Mouse (Mus musculus) splenic B cell, adult 2 months (primary cell): ENCODE measurements at regions not wholly inside any gene's neighbourhood (a gene's known extent, or its start where the extent isn't known, plus 50 kb on each side); places are given as distances from the start of the nearest gene placed in this dataset.

Experiments
- DNase-seq: peaks from one replicate; pipeline ENCODE4 v3.0.0-alpha.2; 2011; ENCODE audit warnings: low read depth, low spot score
- H3K27me3 ChIP-seq: 2 replicates; pipeline ENCODE4 v1.6.1; 2012; ENCODE audit warnings: mild to moderate bottlenecking, low read length, moderate library complexity, mixed read lengths; ENCODE audit not compliant: control insufficient read depth, poor library complexity, insufficient read depth, severe bottlenecking
- H3K36me3 ChIP-seq: 2 replicates; pipeline ENCODE4 v1.6.1; 2012; ENCODE audit warnings: mild to moderate bottlenecking, low read length, moderate library complexity, mixed read lengths; ENCODE audit not compliant: control insufficient read depth, poor library complexity, insufficient read depth, severe bottlenecking

DNA sequence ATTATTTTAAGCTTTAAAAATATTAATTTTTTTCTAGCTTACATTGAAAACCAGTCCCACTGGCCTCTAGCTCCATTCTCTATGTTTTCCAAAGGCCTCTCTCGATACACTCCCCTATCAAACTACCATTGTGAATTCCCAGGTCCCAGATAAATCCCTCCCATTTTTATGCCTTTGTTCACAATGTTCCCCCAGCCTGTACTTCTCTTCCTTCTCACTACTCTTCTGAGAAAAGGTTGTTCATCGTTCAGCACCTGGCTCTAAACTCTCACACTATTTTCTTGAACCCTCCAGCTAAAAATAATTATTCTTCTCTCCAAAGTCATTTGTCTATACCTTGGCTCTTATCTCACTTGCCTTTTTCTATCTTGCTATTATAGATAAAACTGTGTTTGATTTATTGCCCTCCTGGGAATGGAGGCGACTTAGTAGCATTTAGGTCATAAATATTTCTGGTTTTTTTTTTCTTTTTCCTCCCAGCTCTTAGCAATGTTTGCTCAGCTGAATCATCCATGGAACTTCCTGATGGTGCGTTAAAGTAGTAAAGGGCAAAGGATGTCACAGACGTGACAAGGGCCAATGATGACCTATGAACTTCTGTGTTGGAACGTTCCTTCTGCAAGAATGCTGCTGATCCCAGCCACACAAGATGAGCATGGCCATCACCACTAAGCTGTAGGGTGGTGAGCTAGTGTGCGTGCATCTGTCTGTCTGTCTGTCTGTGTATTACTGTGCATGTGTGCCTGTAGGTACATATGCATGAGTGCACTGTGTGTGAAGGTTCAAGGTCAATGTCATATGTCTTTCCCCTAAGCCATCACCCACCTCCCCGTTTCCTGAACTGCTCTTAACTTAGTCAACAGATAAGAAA, 384.5 kb upstream of the Rgma start:
- Histone ChIP-seq H3K27me3 (no peaks in the 10 kb centered on the region), H3K36me3 (no peaks in the 10 kb centered on the region)
- DNase-seq: no peak

DNA sequence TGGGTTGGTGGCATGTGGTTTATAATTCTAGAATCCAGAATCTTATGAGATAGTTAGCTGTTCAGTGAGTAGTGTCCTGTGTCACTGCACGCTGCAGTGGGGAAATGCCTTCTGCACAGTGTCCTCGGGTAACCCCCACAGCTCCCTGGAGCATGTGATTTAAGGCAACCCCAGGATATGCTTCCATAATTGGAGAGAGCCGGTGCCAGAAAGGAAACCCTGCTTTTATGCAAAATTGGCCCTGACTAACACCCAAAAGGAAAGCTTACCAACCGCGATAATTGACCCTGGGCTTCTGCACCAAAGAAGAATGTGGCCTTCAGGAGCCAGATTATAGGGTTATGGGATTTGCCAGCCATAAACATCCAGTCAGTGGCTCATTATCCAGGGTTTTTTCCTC, 376.9 kb upstream of the Rgma start:
- H3K36me3 ChIP-seq: no peaks in the 10 kb centered on the region
- DNase-seq: no peak
- no peaks in the 10 kb centered on the region for H3K27me3 ChIP-seq

DNA sequence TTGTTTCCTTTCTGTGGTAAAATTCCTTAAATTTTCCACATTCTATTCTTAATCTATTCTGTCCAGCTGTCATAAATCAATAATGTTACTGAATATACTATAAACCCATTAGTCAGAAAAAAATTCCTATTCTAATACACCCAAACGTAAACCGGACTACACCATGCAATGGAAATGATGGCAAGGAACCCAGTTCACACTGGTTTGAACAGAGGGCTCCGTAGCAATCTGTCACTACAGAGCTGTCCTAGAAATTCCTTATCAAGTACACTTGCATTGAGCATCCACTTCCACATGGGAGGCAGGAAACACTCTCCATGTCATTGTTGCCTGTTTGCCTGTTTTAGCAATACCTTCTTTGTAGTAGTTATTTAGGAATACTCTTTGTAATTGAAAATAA, 356.2 kb upstream of the Rgma start:
- no peaks in the 10 kb centered on the region for H3K36me3 ChIP-seq
- H3K27me3 ChIP-seq: no peaks in the 10 kb centered on the region
- DNase-seq: no peak

DNA sequence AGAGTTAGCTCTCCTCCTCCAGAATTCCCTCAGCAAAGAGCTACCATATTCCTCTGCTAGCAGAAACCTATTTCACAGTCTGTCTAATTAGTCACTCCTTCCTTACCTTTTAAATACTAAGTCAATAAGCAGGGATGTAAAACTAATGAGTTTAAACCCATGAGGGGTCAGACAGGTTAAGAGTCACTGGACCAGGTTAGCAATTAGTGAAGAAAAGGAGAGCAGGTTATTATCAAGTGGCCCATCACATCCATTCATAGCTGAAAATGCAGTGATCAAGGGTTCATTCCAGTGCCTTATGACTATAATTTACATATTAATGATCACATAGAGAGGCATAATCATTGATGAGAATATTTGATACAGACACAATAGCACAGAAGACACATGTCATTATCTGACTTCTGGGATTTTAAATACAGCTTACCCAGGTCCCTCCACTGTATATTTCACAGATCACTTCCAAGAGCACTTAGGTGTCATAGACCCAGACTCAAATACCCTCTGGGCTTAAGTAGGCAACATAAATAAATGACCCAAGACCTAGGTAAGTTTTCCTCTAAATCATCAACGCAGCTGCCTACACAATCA, 355.4 kb upstream of the Rgma start:
- Histone ChIP-seq H3K36me3 (no peaks in the 10 kb centered on the region), H3K27me3 (no peaks in the 10 kb centered on the region)
- DNase-seq: no peak

DNA sequence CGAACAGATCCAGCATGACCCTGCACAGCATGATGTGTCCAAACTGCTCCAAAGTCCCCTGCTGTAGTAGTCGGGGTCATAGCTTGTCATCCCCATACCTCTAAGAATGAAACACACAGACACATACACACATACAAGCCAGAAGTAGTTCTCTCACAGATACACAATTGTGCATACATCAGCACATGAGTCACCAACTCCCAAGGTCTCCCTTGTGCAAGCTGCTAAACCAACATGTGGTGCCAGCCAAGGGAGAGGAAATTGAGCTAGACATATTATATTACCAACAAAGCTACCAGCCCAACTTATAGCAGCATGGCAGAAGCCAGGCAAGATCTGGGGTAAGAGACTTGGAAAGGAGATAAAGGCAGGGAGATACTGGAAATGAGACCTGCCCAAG, 353.5 kb upstream of the Rgma start:
- Histone ChIP-seq H3K36me3 (no peaks in the 10 kb centered on the region), H3K27me3 (no peaks in the 10 kb centered on the region; the same call in 1 of the 2 replicates)
- no peak for DNase-seq

DNA sequence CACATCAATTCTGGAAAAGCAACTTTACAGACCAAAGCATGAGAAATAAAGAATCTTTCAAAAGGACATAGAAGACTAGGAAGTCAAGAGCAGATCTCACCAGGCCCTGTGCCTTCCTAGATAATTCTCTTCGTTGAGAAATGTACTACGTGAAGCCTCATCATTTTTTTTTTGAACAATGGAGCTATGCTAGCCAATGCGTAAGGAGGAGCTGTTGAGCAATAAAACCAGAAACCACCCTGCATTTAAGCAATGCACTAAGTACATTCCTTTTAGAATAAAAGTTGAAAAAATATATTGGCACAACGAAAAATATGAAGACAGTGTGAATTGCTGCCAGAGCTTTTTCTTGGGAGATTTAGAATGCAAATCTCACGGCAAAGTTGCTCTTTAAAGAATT, 349.7 kb upstream of the Rgma start:
- DNase-seq: no peak
- H3K36me3 ChIP-seq: no peaks in the 10 kb centered on the region
- no peaks in the 10 kb centered on the region; the same call in 1 of the 2 replicates for H3K27me3 ChIP-seq

DNA sequence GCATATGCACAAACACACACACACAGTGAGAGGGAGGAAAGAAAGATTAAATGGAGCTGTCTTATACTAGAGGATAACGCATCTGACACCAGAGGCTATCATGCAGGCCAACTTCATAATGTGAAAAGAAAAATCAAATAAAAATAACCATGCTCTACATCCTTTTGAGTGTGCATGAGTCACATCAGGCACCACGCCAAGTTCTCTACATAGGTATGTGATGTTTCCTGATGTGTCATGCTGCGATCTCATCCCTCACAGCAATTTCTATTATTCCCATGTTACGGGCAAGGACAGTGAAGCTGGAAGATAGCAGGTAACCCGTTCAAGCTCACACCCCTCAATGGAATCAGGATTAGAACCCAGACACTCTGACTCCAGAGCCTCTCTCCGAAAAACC, 346.4 kb upstream of the Rgma start:
- Histone ChIP-seq H3K27me3 (no peaks in the 10 kb centered on the region; the same call in 1 of the 2 replicates), H3K36me3 (no peaks in the 10 kb centered on the region)
- DNase-seq: no peak

DNA sequence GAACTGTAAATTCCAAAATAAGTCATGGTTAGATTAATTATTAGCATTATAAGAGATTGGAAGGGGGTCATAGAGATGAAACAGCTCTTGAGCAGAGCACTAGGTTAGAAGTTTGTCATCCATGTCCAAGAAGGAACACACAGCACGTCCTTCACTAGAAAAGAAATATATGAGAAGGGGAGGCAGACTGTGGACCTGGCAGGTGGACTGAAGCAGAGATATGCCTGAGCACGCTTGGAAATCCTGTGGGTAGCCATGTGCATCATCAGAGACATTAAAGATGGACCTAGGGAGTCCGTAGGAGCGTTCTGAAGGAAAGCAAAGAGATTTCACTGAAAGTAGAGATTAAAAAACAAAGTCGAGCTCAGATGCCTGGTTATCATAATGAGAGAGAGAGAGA, 343.9 kb upstream of the Rgma start:
- no peak for DNase-seq
- Histone ChIP-seq H3K27me3 (no peaks in the 10 kb centered on the region), H3K36me3 (no peaks in the 10 kb centered on the region)

DNA sequence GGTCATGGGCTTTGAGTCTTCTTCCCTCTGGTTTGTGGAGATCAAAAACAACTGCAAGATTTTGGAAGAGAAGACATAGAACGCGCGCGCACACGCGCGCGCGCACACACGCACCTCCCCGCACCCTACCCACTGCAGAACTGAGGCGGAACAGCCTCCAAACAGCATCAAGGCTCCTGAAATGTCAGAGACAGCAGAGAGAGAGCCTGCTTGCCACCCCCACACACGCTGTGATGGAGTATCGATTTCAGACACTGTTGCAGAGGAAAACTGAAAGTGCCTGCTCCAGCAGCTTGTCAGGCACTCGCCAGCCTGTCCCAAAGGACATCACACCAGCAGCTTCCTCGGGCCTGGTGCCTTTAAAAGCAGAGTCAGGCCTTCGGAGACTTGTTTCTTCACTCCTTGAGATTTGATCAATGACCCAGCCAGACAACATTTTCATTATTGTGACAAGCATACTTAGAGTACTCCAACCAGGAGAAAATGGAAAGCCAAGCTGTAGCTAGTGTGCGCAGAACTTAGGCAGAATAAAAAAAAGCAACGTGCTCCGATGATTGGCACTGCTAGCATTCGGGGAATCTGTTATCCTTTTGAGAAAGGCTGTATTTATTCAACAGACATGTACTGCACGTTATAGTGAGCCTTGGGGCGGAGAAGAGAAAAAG, 342.9 kb upstream of the Rgma start:
- DNase-seq: no peak
- Histone ChIP-seq H3K36me3 (no peaks in the 10 kb centered on the region), H3K27me3 (no peaks in the 10 kb centered on the region)

DNA sequence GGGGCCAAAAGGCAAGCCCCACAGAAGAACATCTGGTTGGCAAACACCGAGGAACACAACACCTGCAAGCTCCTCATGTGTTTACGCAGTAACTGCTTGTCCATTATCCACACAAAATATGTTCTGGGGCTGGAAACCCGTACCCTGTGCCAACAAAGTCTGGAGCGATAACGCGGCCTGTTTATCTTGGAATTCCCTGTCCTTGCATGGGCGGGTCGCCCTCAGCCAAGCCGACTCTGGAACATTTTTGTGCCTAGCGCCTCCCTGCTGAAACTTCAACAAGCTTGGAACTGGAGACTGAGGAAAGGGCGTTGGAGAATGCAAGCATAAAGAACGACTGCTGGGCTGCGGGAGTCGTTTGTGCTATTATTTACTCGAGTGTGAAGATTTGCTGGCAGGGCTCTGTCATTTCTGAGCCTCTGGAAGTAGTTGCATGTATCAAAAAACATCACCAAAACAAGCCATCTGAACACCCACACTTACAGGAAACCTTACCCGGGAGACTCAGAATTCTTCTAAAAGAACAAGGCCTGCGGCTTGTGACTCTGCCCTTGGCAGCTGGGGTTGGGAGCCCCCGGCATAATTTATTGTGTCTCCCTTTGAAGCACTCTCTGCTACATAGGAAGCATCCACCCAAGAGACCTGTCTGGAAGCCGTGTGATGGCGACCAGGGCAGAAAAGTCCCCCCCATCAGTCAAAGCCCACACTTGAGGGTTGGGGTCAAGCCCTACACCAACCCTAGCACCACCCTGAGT, 338.3 kb upstream of the Rgma start:
- H3K27me3 ChIP-seq: no peaks in the 10 kb centered on the region
- DNase-seq: no peak
- no peaks in the 10 kb centered on the region for H3K36me3 ChIP-seq

DNA sequence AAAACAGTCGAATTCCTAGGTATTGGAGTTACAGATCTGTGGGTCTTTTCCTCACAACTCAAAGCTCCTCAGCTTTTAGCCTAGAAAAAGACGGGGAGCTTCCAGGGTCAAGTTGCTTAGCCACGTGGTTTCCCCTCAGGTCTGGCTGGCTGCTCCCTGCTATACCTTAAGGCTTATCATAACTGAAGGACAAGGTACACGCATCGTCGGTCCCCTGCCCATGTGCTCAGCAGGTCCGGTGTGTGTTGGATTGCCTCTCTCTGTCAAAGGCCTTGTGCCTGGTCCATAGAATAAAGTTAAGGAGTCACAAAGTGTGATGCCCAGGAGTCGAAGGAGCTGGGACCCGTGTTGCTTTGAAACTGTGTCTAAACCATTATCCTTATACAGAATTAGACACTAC, 337.7 kb upstream of the Rgma start:
- H3K36me3 ChIP-seq: no peaks in the 10 kb centered on the region
- H3K27me3 ChIP-seq: no peaks in the 10 kb centered on the region
- DNase-seq: no peak

DNA sequence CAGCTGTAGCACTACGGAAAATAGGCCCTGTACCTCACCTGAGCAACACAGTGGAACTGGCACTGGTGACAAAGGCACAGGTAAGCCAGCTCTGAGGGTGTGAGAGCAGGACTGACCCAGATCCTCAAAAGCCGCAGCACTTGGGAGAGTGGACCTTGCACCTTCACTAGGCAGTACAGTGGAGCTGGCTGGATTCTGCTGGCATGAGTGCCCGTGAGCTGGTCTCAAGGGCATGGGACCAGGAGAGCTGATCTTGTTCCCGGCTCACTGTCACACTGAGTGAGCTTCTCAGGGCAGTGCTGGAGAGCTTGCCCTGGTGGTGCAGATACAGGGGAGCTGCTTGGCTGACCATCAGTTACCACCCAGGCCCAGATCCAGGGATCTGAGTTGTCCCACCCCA, 335.4 kb upstream of the Rgma start:
- DNase-seq: no peak
- H3K36me3 ChIP-seq: no peaks in the 10 kb centered on the region
- H3K27me3 ChIP-seq: no peaks in the 10 kb centered on the region

DNA sequence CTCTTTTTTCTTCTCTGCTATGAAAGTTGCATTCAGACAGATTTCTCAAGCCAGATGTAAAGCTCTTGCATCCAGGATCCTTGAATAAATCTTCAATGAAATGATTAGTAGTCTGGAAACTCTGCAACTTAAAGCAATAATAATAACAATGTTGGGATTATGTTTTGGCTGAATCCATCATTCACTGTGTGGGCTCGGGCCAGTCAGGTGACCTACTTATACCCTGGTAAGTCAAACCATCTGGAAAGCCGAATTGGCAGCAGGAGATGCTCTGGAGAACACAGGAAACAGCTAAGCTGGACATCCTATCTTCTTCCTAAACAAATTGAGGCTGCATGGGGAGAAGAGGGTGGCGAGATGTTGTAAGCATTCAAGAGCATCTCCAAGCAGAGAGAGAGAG, 331.0 kb upstream of the Rgma start:
- no peak for DNase-seq
- Histone ChIP-seq H3K27me3 (no peaks in the 10 kb centered on the region), H3K36me3 (no peaks in the 10 kb centered on the region)

DNA sequence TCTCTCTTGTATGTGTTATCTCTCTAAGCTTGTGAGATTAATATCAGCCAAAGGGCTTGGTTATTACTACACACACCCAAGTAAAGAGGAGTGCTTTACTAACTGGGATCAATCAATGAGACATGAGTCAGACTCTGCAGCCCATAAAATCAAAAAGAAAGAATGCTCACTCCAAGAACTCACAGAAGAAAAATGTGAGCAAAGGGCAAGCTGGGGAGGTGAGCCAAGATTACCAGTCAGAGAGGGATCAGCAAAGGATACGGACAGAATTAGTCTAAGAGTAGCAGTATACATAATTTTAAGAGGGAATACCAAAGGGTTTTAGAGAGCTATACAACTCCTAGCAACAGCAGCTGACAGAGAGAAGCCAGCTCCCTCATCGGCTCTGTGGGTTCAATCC, 319.4 kb upstream of the Rgma start:
- DNase-seq: no peak
- no peaks in the 10 kb centered on the region for H3K27me3 ChIP-seq

DNA sequence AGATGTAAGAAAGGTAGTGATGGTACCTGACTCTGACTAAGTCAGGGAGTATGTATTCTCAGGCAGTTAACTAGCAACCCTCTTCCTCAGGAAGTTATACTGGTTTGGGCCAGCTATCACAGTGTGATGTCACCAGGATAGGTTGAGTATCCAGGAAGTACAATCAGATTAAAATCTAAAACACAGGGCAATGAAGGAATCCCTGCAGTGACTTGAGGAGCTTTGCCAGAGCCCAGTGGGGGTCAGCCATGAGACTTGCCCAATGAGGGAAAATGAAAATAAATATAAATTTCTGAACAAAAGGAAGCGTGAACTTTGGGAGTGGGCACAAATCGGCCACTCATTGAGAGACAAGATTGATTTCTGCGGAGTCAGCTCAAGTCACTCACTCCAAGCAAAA, 311.8 kb upstream of the Rgma start:
- no peaks in the 10 kb centered on the region for H3K36me3 ChIP-seq
- DNase-seq: no peak
- H3K27me3 ChIP-seq: no peaks in the 10 kb centered on the region

More for the DNA sequence above, 319.4 kb upstream of the Rgma start:
- H3K36me3 ChIP-seq: no peaks in the 10 kb centered on the region
